Mouse (Mus musculus) erythroid progenitor cell, adult 5-6 weeks (primary cell): Measurements from ENCODE around the gene Ccng2. TPM values are rescaled to one million over a fixed set of nuclear protein-coding genes. Genes with fewer than 3 reads are reported as not detected.

Experiments used
- ATAC-seq: replicated peaks from 2 replicates; pipeline ENCODE4 v1.8.0; 2016; ENCODE audit warnings: moderate number of reproducible peaks, mild to moderate bottlenecking, moderate TSS enrichment, inconsistent platforms; ENCODE audit not compliant: poor library complexity, low FRiP score, severe bottlenecking
- total RNA-seq, 2 experiments: library from RNA; stranded (forward) in 1 of 2; stranded (reverse) in 1 of 2; fragments of 150-400 nt in 1 of 2; fragments of 186-747, 209-891 nt in 1 of 2; gene quantifications; 2 replicates each; pipeline versions ENCODE4 v1.2.3 to v1.2.4; 2015 to 2017; ENCODE audit warnings: low replicate concordance in 2 of 2

The Ccng2 gene
- total RNA-seq, 2 experiments from 2014 or later = 27.2 to 34.4 TPM

GRCm38 (mm10) chr5:93323320-93324001 is 56.4 kb downstream of the Ccng2 start:
- ATAC-seq = no peak

Other genes starting within 250 kb of the Ccng2 start
- gene Sowahb, start 222.2 kb upstream of the Ccng2 start, total RNA-seq (2015; ENCODE audit: low replicate concordance) = not detected in 2 replicates
- gene Sowahb, start 222.2 kb upstream of the Ccng2 start, total RNA-seq (2017; ENCODE audit: low replicate concordance) = not detected in 2 replicates
- gene Sept11, start 173.8 kb upstream of the Ccng2 start, total RNA-seq (2015; ENCODE audit: low replicate concordance) = 14.7 and 22.3 TPM in 2 replicates
- gene Sept11, start 173.8 kb upstream of the Ccng2 start, total RNA-seq (2017; ENCODE audit: low replicate concordance) = 5.4 and 9.0 TPM in 2 replicates
- gene Ccni, start 60.8 kb upstream of the Ccng2 start, total RNA-seq (2015; ENCODE audit: low replicate concordance) = 161 and 174 TPM in 2 replicates
- gene Ccni, start 60.8 kb upstream of the Ccng2 start, total RNA-seq (2017; ENCODE audit: low replicate concordance) = 129 and 151 TPM in 2 replicates
- not detected in 2 replicates for gene 2010109A12Rik, start 60.7 kb upstream of the Ccng2 start, total RNA-seq (2015; ENCODE audit: low replicate concordance)
- gene 2010109A12Rik, start 60.7 kb upstream of the Ccng2 start, total RNA-seq (2017; ENCODE audit: low replicate concordance) = 1.8 TPM in 1 of 2 replicates, not detected in the other